Mouse (Mus musculus): Measurements from ENCODE around the gene Ppp4c. TPM values are rescaled to one million over a fixed set of nuclear protein-coding genes. Genes with fewer than 3 reads are reported as not detected.
"Not testable (repeated sequence)": the region's sequence is repeated elsewhere in the genome, so short reads cannot be mapped to it uniquely, and the experiment has no call there.

Ppp4c gene
- total RNA-seq, 2 experiments from 2014 or later, result 81.0 to 86.5 TPM

- DNase-seq, result no peak
Measured at GRCm38 (mm10) chr7:126781661-126782370, 10.5 kb downstream of the Ppp4c start.

DNA sequence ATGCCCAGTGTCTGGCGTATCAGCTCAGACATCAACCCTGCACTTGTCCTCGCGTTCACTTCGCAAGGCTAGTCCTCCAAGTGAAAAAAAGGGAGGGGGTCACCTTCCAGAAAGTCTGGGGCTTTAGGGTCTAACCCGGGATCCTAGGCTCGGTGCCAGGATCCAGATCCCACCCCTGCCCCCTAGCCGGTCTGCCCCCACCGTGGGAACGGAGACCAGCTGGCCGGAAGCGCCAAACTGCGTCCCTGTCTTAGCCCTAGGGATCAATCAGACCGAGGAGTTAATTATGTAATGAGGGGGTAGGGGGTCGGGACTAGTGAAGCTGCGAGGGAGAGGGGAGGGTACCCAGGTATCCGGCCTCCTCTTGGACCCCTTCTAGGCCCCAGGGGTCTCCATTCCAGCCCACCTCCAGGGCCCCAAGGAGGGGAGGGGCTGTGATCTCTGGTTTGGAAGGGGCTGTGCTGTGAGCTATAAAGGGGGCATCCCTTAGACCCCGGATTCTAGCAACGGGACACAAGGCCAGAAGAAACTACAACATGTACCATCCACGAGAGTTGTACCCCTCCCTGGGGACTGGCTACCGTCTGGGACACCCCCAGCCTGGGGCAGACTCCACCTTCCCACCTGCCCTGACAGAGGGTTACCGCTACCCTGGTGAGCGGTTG, 11.2 kb downstream of the Ppp4c start, which contains the start of gene Tbx6:
Tbx6 (plus strand) TSS at position 513 of the 665 bp plus-strand sequence.
- DNase-seq, result no peak

DNA sequence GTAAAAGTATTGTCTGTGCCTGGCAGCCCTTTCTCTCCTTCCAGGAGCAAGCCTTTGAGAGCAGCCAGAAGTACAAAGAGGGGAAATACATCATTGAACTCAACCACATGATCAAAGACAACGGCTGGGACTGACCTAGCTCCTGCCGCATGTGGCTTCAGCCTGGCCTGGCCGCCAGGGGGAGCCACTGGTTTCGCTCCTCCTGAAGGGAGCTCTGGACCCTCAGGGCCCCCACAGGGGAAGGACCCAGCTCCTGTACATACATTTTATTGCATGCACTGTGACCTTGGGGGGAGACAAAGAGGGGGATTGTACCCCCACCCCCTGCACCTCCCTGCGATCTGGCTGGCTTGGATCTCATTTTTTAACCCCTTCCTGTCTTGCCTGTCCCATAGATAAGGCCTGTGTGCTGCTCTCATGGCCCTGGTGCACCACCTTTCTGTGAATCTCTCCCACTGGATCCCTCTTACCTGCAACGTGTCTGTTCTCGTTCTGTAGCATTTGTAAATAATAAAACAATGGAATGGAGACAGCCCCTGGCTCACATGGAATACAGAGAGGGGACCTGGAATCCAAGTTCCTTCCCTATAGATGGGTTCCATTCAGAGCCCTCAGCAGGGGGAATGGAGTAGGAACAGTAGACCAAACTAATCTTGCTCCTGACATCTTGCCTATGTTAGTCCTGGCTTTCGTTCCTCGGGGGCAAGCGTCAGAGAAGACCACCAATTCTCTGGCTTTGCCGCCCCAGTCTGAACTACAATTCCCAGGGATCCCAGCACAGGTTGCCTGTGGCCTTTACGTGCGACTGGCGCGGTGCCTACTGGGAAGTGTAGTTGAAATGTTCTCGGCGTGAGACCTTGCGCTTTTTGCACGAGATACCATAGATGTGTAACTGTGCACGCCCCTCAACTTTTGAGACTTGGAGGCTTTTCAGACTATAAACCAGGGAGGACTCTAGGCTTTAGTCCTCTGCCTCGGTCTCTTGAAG, 12.0 kb downstream of the Ppp4c start:
- peak; percentile 91 to 96 for DNase-seq

- not testable (repeated sequence) for DNase-seq
Measured at GRCm38 (mm10) chr7:126779101-126779500, 13.2 kb downstream of the Ppp4c start.

DNA sequence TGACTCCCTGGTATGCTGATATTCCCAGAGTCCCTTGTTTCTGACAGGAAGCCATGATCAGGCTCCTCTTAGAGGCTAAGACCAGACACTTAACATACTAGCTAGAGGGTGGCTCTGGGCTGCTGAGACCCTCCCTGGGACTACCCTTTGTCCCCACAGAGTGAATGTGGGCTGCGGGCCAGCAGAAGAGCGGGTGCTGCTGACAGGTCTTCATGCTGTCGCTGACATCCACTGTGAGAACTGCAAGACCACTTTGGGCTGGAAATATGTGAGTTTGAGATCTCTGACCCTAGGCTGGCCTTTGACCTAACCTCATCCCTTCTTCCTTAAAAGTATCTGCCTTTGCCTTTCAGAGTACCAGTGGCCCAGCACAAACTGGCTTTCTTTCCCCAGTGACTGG, 14.1 kb downstream of the Ppp4c start:
- no peak for DNase-seq

DNA sequence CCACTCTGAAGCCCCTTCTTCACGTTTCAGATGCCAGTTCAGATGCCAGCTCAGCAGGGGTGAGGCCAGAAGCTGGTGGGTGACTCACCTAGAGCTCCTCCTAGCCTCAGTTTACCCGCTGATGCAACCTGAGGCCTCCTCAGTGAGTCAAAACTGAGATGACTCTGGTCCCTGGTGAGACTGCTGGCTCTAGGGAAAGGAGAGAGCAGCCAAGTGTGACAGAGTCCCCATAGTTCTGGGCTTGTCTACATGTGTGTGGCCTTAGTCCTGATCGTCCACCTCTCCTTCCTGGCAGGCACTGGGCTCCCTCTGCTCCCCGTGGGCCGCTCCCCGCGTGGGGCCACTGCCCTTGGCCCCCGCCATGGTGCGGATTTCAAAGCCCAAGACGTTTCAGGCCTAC, 14.8 kb downstream of the Ppp4c start:
- peak in 1 of 2 experiments; percentile 49 for DNase-seq

DNA sequence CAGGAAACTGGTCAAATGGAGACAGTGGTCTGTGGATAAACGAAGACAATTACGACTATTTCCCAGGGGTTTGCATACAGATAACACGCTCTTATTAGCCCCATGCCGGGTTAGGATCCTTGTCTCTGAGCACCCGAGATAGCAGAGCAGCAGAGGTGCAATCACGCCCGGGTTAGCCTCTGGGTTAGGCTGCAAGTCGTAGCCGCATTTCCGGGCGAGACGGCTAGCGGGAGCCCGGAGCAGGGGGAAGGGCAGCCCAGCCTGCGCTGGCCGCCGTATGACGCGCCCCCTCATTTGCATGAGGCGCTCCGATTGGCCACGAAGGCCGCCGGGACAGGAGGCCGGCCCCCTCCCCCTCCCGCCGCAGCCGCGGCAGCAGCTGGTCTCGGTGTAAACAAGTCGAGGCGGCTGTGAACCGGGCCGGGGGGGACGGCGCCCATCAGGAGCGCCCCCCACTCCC, 15.7 kb downstream of the Ppp4c start, which contains the start of gene Ypel3:
Ypel3 (plus strand) TSS at position 358 of the 460 bp plus-strand sequence.
- DNase-seq, result peak; percentile 98 to 99

GRCm38 (mm10) chr7:126775978-126776234, 16.4 kb downstream of the Ppp4c start:
- no peak for DNase-seq

DNA sequence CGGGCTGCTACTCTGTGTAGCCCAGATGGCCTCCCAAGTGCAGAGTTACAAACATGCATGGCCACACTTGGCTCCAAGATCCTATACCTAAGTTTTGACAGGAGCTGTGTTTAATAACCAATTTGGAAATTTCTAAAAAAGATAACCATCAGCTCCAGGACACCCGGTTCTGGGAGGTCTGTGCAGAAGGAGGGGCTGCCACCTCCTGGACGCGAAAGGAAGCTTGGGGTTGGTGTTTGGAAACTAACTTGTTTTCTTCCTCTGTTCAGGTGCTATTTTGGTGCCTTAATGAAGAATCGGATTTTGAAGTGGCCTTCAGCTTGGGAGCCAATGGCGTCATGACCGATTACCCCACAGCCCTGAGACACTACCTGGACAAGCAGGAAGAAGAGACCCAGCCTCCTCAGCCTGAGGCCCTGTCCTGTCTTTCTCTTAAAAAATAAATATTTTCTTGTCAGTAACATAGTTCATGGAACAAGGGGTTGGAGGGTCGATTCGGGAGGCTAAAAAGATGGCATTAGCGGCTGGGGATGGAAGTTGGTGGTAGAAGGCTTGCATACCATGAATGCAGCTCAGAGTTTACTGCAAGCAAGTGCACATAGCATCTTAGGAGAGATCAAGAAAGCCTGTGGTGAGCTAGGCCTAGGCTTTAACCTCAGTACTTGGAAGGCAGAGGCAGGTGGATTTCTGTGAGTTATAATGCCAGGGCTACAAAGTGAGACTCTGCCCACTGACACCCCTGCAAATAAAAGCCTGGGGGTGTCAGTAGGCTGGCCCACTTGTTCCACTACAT, 16.9 kb downstream of the Ppp4c start:
- DNase-seq, result no peak

GRCm38 (mm10) chr7:126774463-126774862, 17.8 kb downstream of the Ppp4c start:
- no peak for DNase-seq

GRCm38 (mm10) chr7:126773351-126773750, 18.9 kb downstream of the Ppp4c start:
- DNase-seq, result no peak

GRCm38 (mm10) chr7:126770784-126771183, 21.5 kb downstream of the Ppp4c start:
- no peak for DNase-seq

DNA sequence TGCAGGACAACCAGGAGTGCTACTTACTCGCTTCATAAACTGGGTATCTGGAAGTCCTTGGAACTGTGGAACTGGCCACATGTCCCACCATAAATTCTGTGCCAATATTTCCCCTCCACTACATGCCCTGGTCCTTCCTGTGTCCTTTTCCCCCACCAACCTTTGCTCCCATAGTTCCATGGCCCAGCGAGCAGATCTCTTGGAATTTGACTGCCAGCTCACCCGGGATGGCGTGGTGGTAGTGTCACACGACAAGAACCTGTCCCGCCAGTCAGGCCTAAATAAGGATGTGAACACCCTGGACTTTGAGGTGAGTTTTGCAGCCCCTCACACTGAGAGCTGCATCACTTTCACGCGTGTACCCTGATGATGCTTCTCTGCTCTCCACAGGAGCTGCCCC, 25.3 kb downstream of the Ppp4c start:
- no peak for DNase-seq

DNA sequence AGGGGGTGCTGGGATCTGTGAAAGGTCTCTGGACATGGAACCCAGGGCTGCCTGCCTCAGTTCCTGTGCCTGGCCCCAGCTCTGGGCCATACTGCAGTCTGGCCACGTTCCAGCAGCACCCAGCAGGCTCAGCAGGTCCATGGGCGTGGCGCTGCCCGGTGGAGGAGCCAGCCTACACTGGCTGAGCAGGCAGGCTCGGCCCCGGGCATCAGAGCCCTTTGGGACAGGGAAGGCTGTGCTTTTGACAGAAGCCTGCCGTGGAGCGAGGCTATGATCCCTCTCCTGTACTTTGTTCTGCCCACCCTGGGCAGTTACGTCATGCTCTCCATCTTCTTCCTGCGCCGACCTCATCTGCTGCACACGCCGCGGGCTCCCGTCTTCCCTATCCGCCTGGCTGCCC, 26.1 kb downstream of the Ppp4c start, which contains the start of gene Gdpd3:
Gdpd3 (plus strand) TSS at position 134 of the 400 bp plus-strand sequence.
- DNase-seq, result no peak

GRCm38 (mm10) chr7:126765540-126765939, 26.8 kb downstream of the Ppp4c start:
- DNase-seq, result no peak

GRCm38 (mm10) chr7:126762471-126763008, 29.8 kb downstream of the Ppp4c start:
- no peak for DNase-seq

- no peak for DNase-seq
Measured at GRCm38 (mm10) chr7:126761529-126762067, 30.7 kb downstream of the Ppp4c start.

DNA sequence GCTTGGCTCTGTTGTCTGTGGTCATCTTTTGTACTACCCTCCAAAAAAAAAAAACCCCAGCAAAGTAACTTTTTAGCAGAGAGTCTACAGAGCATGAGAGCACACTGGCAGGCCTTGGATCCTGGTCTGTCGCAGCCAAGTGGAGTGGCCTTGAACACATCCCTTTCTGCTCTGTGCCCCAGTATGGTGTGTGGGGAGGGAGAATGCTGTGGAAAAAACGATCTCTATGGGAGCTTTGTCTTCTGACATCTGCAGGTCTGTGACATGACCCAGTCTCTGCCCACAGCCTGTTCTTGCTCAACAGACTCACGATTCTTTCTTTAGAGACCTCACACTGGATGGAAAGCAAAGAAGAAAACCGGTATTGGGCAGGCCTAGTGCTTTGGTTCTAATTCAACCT, 31.3 kb downstream of the Ppp4c start:
- DNase-seq, result peak; percentile 53 to 61

GRCm38 (mm10) chr7:126760391-126760802, 31.9 kb downstream of the Ppp4c start:
- peak; percentile 64 to 76 for DNase-seq

DNA sequence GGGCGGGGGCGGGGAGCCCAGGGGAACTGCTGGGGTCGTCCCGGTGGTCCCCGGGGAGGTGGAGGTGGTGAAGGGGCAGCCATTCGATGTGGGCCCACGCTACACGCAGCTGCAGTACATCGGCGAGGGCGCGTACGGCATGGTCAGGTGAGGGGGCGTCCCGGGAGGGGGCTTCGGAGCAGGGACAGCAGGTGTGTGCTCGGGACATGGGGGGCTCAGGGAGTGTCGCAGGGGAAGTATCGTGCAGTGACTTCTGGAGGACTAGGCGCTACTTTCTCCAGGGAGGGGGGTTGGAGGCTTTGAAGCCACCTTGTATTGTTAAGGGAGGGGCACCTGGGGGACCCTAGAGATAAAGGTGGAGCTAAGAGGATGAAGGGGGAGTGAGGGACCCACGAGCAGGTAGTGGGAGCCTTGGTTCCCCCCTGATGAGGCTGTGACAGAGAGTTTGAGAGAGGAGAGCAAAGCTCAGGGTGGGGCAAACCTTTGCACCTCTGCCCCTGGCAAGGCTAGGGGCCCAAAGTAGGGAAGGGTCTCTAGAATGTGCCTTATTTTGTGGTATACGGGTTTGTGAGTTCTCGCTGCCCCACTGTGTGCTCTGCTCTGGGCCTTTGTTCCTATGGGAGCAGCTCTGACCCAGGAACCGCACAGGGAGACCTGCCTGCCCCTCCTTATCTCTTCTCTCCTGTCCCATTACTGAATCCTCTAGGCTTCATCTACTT, 32.5 kb downstream of the Ppp4c start:
- no peak for DNase-seq

Measured in adrenal gland, postnatal 36 days (tissue).